Mouse (Mus musculus) kidney, adult 10 weeks (tissue): ENCODE results near the gene Vmn2r49. TPM values are rescaled to one million over a fixed set of nuclear protein-coding genes. Genes with fewer than 3 reads are reported as not detected.

Experiments
- polyA plus RNA-seq: library from polyadenylated mRNA; stranded (reverse); fragments of 350-450 nt; fragmentation: Illumina TruSeq; extraction: RNeasy Lipid Tissue Mini Kit (QIAGEN cat#74804); gene quantifications from one replicate; pipeline ENCODE4 v1.2.3, GENCODE M21; 2014; ENCODE audit warnings: low read depth, low replicate concordance

Vmn2r49 gene
- not detected for polyA plus RNA-seq

GRCm38 (mm10) chr7:9992157-9992556 is at the start of gene Vmn2r49:
TSS of gene Vmn2r49 (minus strand) at chr7:9992257.

GRCm38 (mm10) chr7:9953485-9953884 is 38.6 kb downstream of the Vmn2r49 start, which contains the start of gene Vmn2r48:
TSS of gene Vmn2r48 (minus strand) at chr7:9953585.

Other genes with a start within 250 kb of the Vmn2r49 start
- not detected for gene Vmn2r46, start 221.7 kb downstream of the Vmn2r49 start, polyA plus RNA-seq
- not detected for gene Vmn2r47, start 150.9 kb downstream of the Vmn2r49 start, polyA plus RNA-seq
- not detected for gene Vmn2r48, start 38.7 kb downstream of the Vmn2r49 start, polyA plus RNA-seq
- gene Vmn2r50, start 61.0 kb upstream of the Vmn2r49 start, polyA plus RNA-seq: not detected
- gene Vmn2r51, start 113.5 kb upstream of the Vmn2r49 start, polyA plus RNA-seq: not detected
- not detected for gene Vmn2r52, start 184.3 kb upstream of the Vmn2r49 start, polyA plus RNA-seq